Mouse (Mus musculus): ENCODE data around the gene Parm1. TPM values are rescaled to one million over a fixed set of nuclear protein-coding genes. Genes with fewer than 3 reads are reported as not detected.

The Parm1 gene
- polyA plus RNA-seq (2016; fragmentation: Nextera tagmentation; extraction: Ambion mirVana), result 8.0 and 11.3 TPM in 2 replicates

DNA sequence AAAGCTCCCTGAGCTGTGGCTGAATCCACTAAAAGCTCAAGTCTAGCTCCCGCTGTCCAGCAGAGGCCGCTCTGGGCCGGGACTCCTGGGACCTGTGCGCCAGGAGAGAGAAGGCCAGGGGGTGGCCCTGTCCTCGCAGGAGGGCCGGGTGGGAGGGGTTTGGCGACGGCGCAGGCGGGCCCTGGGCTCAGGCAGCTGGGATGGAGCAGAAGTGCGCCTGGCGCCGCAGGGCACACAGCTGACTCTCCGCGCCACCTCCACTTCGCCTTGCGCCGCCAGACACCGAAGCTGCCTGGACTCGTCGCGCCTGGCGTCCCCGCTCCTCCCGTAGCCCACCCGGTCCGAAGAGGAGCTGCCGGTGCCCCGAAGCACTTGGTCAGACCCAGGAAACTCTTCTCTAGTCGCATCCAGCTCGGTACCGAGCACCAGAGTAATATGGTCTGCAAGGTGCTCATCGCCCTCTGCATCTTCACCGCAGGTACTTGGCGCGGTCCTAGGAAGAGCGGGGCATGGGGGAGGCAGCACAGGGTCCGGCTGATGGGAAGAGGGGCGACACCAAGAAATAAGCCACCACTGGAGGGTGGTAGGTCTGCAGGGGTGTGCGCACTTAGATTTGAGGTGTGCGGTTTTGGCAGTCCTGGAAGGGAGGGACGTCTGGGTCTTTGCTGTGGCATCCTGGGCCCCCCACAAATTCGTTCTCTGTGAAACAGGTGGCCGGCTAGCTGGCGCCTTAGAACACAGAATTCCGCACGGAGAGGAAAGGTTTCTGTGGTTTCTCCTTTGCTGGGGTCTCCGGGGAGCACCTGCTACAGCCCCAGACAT lies at the start of gene Parm1:
Gene Parm1, plus strand, starts transcription at position 136 of the 822 bp plus-strand sequence.
- WGBS, result under 1% methylated on average over 45 of the region's 48 CpGs
- no peak within 1 kb of the TSS for H3K27ac ChIP-seq
- peak within 1 kb of the TSS; percentile 94 for H3K4me2 ChIP-seq (replicated peaks)
- H3K36me3 ChIP-seq, result no peaks in the 10 kb centered on the region
- peak within 1 kb of the TSS; percentile 48 for H3K4me3 ChIP-seq
- H3K9me3 ChIP-seq (replicated peaks), result no peaks in the 10 kb centered on the region
- peak; percentile 97 for ATAC-seq (ENCODE audit: low FRiP score)
- peaks cover 14% of the 10 kb centered on the region for H3K4me1 ChIP-seq
- H3K27me3 ChIP-seq, result peaks cover 10% of the 10 kb centered on the region
- peak within 1 kb of the TSS; percentile 60 for H3K9ac ChIP-seq

DNA sequence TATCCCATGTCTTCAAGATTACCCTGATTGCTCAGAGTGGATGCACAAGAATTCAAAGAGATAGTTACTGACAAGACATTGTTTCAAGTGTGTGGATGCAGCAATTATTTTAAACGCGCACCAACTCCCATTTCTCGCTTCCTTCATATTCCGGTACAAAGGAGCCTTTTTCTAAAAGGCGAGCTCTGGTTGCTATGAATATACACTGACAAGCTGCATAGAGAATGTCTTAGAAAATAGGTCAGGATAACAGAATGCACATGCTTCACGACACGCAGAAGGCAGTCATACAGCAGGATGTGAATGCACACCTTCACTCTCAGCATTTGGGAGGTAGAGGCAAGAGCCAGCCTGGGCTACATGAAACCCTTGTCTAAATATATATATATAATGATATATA lies 42.2 kb upstream of the Parm1 start:
- ATAC-seq (ENCODE audit: low FRiP score), result no peak
- H3K9ac ChIP-seq, result no peak overlapping the region
- H3K27me3 ChIP-seq, result no peaks in the 10 kb centered on the region
- H3K9me3 ChIP-seq (replicated peaks), result no peaks in the 10 kb centered on the region
- no peak overlapping the region for H3K4me3 ChIP-seq
- no peaks in the 10 kb centered on the region for H3K4me1 ChIP-seq
- H3K36me3 ChIP-seq, result no peaks in the 10 kb centered on the region
- no peak overlapping the region for H3K27ac ChIP-seq
- H3K4me2 ChIP-seq (replicated peaks), result no peak overlapping the region
- WGBS, result 95% methylated on average over 7 of the region's 7 CpGs

- H3K4me2 ChIP-seq (replicated peaks), result no peak overlapping the region
- no peak overlapping the region for H3K9ac ChIP-seq
- no peaks in the 10 kb centered on the region for H3K36me3 ChIP-seq
- H3K27ac ChIP-seq, result no peak overlapping the region
- H3K27me3 ChIP-seq, result no peaks in the 10 kb centered on the region
- H3K4me1 ChIP-seq, result no peaks in the 10 kb centered on the region
- ATAC-seq (ENCODE audit: low FRiP score), result no peak
- H3K9me3 ChIP-seq (replicated peaks), result no peaks in the 10 kb centered on the region
- H3K4me3 ChIP-seq, result no peak overlapping the region
- WGBS, result 91% methylated on average over 7 of the region's 7 CpGs
These were observed 40.6 kb upstream of the Parm1 start for GRCm38 (mm10) chr5:91476863-91477262.

- WGBS, result 92% methylated on average over 4 of the region's 4 CpGs
These were observed 38.7 kb upstream of the Parm1 start for GRCm38 (mm10) chr5:91478673-91479072.

GRCm38 (mm10) chr5:91480129-91480528 lies 37.3 kb upstream of the Parm1 start:
- 71% methylated on average over 1 of the region's 1 CpGs for WGBS
- H3K4me1 ChIP-seq, result no peaks in the 10 kb centered on the region
- ATAC-seq (ENCODE audit: low FRiP score), result no peak
- H3K4me2 ChIP-seq (replicated peaks), result no peak overlapping the region
- H3K9ac ChIP-seq, result no peak overlapping the region
- H3K27ac ChIP-seq, result no peak overlapping the region
- no peaks in the 10 kb centered on the region for H3K27me3 ChIP-seq
- H3K36me3 ChIP-seq, result no peaks in the 10 kb centered on the region
- H3K9me3 ChIP-seq (replicated peaks), result no peaks in the 10 kb centered on the region
- H3K4me3 ChIP-seq, result no peak overlapping the region

More at GRCm38 (mm10) chr5:91478673-91479072, 38.7 kb upstream of the Parm1 start:
- Histone ChIP-seq H3K9me3 (replicated peaks) (no peaks in the 10 kb centered on the region), H3K36me3 (no peaks in the 10 kb centered on the region), H3K4me2 (replicated peaks) (no peak overlapping the region), H3K9ac (no peak overlapping the region), H3K27ac (no peak overlapping the region), H3K4me3 (no peak overlapping the region), H3K27me3 (no peaks in the 10 kb centered on the region), H3K4me1 (no peaks in the 10 kb centered on the region)
- ATAC-seq (ENCODE audit: low FRiP score), result no peak

DNA sequence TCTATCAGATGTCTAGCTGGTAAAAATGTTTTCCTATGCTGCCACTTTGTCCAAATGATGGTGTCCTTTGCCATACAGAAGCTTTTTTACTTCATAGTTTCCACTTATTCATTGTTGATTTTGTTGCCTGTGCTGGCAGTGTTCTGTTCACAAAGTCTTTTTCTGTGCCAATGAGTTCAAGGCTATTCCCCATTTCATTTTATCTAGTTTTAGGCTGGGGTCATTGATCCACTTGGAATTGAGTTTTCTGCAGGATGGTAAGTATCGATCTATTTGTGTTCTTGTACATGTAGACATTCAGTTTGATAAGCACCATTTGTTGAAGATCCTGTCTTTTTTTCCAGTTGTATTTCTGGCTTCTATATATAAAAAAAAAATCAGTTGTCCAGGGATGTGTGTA lies 33.1 kb upstream of the Parm1 start:
- no peaks in the 10 kb centered on the region for H3K36me3 ChIP-seq
- 100% methylated on average over 1 of the region's 1 CpGs for WGBS

DNA sequence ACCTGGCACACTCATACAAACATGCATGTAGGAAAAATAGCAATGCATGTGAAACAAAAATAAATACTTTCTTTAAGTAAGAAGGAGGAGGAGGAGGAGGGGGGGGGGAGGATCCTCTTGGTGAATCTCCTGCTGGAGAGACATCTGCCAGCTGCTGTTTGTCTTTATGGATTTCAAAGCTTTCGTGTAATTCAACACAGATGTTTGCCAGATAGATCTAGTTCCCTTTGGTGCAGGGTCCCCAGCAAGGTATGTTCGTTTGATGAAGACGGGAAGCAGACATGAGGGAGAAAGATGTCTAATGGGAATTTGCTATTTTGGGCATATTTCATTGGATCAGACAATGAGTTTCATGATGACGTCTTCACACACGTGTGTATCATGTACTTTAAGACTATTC lies 23.0 kb upstream of the Parm1 start:
- ATAC-seq (ENCODE audit: low FRiP score), result no peak
- no peak overlapping the region for H3K4me3 ChIP-seq
- H3K36me3 ChIP-seq, result no peaks in the 10 kb centered on the region
- H3K27me3 ChIP-seq, result no peaks in the 10 kb centered on the region
- H3K4me2 ChIP-seq (replicated peaks), result no peak overlapping the region
- no peaks in the 10 kb centered on the region for H3K9me3 ChIP-seq (replicated peaks)
- no peak overlapping the region for H3K27ac ChIP-seq
- H3K4me1 ChIP-seq, result no peaks in the 10 kb centered on the region
- 57% methylated on average over 5 of the region's 5 CpGs for WGBS
- no peak overlapping the region for H3K9ac ChIP-seq

More for the DNA sequence above, 33.1 kb upstream of the Parm1 start:
- Histone ChIP-seq H3K4me3 (no peak overlapping the region), H3K27me3 (no peaks in the 10 kb centered on the region), H3K4me2 (replicated peaks) (no peak overlapping the region), H3K4me1 (no peaks in the 10 kb centered on the region), H3K9me3 (replicated peaks) (no peaks in the 10 kb centered on the region), H3K9ac (no peak overlapping the region), H3K27ac (no peak overlapping the region)
- no peak for ATAC-seq (ENCODE audit: low FRiP score)

DNA sequence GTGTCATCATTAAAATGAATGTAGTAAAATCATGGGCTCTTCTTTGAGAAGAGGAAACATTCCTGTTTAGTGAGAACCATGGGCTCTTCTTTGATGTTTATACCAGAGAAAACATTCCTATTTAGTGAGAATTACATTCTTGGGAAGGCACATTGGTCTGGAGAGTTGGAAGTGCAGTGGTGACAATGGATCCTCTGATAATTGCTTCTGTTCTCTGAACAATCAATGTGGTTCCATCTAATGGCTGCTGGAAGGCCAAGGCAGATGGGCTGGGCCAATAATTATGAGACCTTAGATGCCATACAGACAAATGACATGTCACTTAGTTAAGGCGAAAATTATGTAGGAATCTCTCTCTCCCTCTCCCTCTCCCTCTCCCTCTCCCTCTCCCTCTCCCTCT lies 16.1 kb upstream of the Parm1 start:
- no peak overlapping the region for H3K9ac ChIP-seq
- H3K4me1 ChIP-seq, result no peaks in the 10 kb centered on the region
- H3K36me3 ChIP-seq, result no peaks in the 10 kb centered on the region
- H3K4me3 ChIP-seq, result no peak overlapping the region
- no peaks in the 10 kb centered on the region for H3K9me3 ChIP-seq (replicated peaks)
- no peak overlapping the region for H3K27ac ChIP-seq
- 57% methylated on average over 1 of the region's 1 CpGs for WGBS
- no peaks in the 10 kb centered on the region for H3K27me3 ChIP-seq
- H3K4me2 ChIP-seq (replicated peaks), result no peak overlapping the region
- ATAC-seq (ENCODE audit: low FRiP score), result no peak

GRCm38 (mm10) chr5:91502366-91502765 lies 15.0 kb upstream of the Parm1 start:
- WGBS, result 86% methylated on average over 2 of the region's 2 CpGs
- Histone ChIP-seq H3K27ac (no peak overlapping the region), H3K4me3 (no peak overlapping the region), H3K4me2 (replicated peaks) (no peak overlapping the region), H3K4me1 (no peaks in the 10 kb centered on the region), H3K9me3 (replicated peaks) (no peaks in the 10 kb centered on the region), H3K27me3 (no peaks in the 10 kb centered on the region), H3K9ac (no peak overlapping the region), H3K36me3 (no peaks in the 10 kb centered on the region)
- no peak for ATAC-seq (ENCODE audit: low FRiP score)

DNA sequence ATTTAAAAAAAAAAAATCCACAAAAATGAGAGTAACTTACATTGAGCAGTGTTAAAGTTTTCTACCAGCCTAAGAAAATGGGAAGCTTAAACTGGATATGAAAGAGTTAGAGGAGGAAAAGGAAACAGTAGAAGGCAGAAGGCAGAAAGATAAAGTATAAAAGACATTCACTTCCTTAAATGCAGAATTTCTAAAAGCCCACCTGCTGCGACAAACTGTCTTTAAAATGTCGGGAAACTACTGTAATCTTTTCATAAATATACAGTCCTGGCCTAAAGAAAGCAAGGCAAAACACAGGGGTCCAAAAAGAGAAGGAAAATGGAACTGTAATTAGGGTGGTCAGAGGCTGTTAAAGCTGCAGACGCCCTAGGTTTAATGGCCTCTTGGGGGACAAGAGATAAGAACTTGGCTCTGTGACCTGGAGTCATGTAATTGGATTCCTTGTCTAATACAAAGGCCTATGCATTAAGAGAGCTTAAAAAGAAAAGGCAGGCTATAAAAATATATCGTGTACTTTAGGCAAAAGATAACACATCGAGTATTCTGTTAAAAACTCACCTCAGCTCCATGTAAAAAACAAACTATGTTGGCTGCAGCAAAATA lies 13.0 kb upstream of the Parm1 start:
- WGBS, result 75% methylated on average over 5 of the region's 5 CpGs
- H3K4me1 ChIP-seq, result no peaks in the 10 kb centered on the region
- H3K4me3 ChIP-seq, result no peak overlapping the region
- no peaks in the 10 kb centered on the region for H3K36me3 ChIP-seq
- ATAC-seq (ENCODE audit: low FRiP score), result no peak
- no peaks in the 10 kb centered on the region for H3K27me3 ChIP-seq
- no peak overlapping the region for H3K4me2 ChIP-seq (replicated peaks)
- H3K9ac ChIP-seq, result no peak overlapping the region
- H3K9me3 ChIP-seq (replicated peaks), result no peaks in the 10 kb centered on the region
- no peak overlapping the region for H3K27ac ChIP-seq

DNA sequence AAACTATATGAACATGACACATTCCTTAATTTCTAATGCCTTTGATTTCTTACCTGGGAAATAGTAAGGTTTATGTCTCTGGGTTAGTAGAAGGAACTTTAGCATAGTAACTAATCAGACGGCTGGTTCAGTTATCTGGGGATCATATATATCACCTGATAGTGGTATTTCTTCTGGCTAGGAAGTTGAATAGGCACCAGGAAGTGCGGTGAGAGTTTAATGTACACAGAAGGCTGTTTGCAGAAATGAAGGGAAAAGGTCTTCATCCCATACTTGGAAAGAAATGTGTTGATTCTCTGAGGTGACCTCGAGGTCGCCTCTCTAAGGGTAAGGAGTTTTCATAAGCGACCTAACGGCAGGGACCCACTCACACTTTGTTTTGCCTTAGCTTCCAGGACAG lies 338 bp upstream of the Parm1 start:
- ATAC-seq (ENCODE audit: low FRiP score), result no peak; the same call in 1 of the 2 replicates
- 24% methylated on average over 6 of the region's 6 CpGs for WGBS

GRCm38 (mm10) chr5:91518302-91518790 lies 931 bp downstream of the Parm1 start:
- Histone ChIP-seq H3K27ac (no peak overlapping the region), H3K36me3 (no peaks in the 10 kb centered on the region), H3K4me2 (replicated peaks) (peak overlapping the region; percentile 94), H3K9ac (peak overlapping the region; percentile 60), H3K4me1 (peaks cover 14% of the 10 kb centered on the region), H3K9me3 (replicated peaks) (no peaks in the 10 kb centered on the region), H3K4me3 (peak overlapping the region; percentile 48), H3K27me3 (peaks cover 10% of the 10 kb centered on the region)
- ATAC-seq (ENCODE audit: low FRiP score), result peak; percentile 34
- WGBS, result 5% methylated on average over 16 of the region's 16 CpGs

More for the DNA sequence above, 338 bp upstream of the Parm1 start:
- Histone ChIP-seq H3K4me2 (replicated peaks) (peak overlapping the region; percentile 94), H3K9me3 (replicated peaks) (no peaks in the 10 kb centered on the region), H3K4me3 (peak overlapping the region; percentile 48), H3K4me1 (peaks cover 14% of the 10 kb centered on the region), H3K9ac (no peak overlapping the region; the same call in 1 of the 2 replicates), H3K27me3 (peaks cover 10% of the 10 kb centered on the region), H3K36me3 (no peaks in the 10 kb centered on the region), H3K27ac (no peak overlapping the region)

Measured in hindbrain, embryonic 12.5 days (tissue).